Mouse (Mus musculus) heart, embryonic 13.5 days (tissue): ENCODE data around the gene Prr15l. TPM values are rescaled to one million over a fixed set of nuclear protein-coding genes. Genes with fewer than 3 reads are reported as not detected.

ENCODE experiments used
- ATAC-seq: fragments of 200-750 bp; cut with Nextera tagmentation; 2 replicates; pipeline ENCODE4 v1.8.0; 2017; ENCODE audit warnings: moderate TSS enrichment; ENCODE audit not compliant: insufficient number of reproducible peaks, low FRiP score, low TSS enrichment; ENCODE audit errors: extremely low read depth
- H3K27ac ChIP-seq: fragments of 300-500 bp; sonication (generic); replicated peaks from 2 replicates; pipeline ENCODE4 v1.5.1; 2015; ENCODE audit warnings: moderate library complexity, mild to moderate bottlenecking, inconsistent platforms
- H3K27me3 ChIP-seq: fragments of 300-500 bp; sonication (generic); replicated peaks from 2 replicates; pipeline ENCODE4 v1.6.1; 2015; ENCODE audit warnings: mild to moderate bottlenecking, inconsistent platforms
- H3K36me3 ChIP-seq: fragments of 300-500 bp; sonication (generic); 2 replicates; pipeline ENCODE4 v1.6.1; 2015; ENCODE audit warnings: mild to moderate bottlenecking, inconsistent platforms
- H3K4me1 ChIP-seq: fragments of 300-500 bp; sonication (generic); 2 replicates; pipeline ENCODE4 v1.6.1; 2015; ENCODE audit warnings: inconsistent platforms
- H3K4me2 ChIP-seq: fragments of 300-500 bp; sonication (generic); 2 replicates; pipeline ENCODE4 v1.6.1; 2015; ENCODE audit warnings: inconsistent platforms, mild to moderate bottlenecking, moderate library complexity
- H3K4me3 ChIP-seq: fragments of 300-500 bp; sonication (generic); 2 replicates; pipeline ENCODE4 v1.5.1; 2015; ENCODE audit warnings: moderate library complexity, mild to moderate bottlenecking, inconsistent platforms
- H3K9ac ChIP-seq: fragments of 300-500 bp; sonication (generic); 2 replicates; pipeline ENCODE4 v1.6.1; 2015; ENCODE audit warnings: inconsistent platforms, mild to moderate bottlenecking, moderate library complexity
- H3K9me3 ChIP-seq: fragments of 300-500 bp; sonication (generic); 2 replicates; pipeline ENCODE4 v1.6.1; 2016; ENCODE audit warnings: inconsistent platforms
- WGBS: fragments of 180-500 bp; shearing (Covaris S2); methylation state at CpG from one replicate; pipeline ENCODE4 v1.1.7; 2015; ENCODE audit warnings: mixed read lengths; 5-methylcytosine and 5-hydroxymethylcytosine counted together
- polyA plus RNA-seq: library from polyadenylated mRNA; unstranded; fragments of >200 nt; fragmentation: Nextera tagmentation; extraction: Ambion mirVana; gene quantifications from 2 replicates; pipeline ENCODE4 v1.2.1, GENCODE M21; 2015

Prr15l gene
- polyA plus RNA-seq, 1 experiment from 2014 or later, result 0.79 TPM

DNA sequence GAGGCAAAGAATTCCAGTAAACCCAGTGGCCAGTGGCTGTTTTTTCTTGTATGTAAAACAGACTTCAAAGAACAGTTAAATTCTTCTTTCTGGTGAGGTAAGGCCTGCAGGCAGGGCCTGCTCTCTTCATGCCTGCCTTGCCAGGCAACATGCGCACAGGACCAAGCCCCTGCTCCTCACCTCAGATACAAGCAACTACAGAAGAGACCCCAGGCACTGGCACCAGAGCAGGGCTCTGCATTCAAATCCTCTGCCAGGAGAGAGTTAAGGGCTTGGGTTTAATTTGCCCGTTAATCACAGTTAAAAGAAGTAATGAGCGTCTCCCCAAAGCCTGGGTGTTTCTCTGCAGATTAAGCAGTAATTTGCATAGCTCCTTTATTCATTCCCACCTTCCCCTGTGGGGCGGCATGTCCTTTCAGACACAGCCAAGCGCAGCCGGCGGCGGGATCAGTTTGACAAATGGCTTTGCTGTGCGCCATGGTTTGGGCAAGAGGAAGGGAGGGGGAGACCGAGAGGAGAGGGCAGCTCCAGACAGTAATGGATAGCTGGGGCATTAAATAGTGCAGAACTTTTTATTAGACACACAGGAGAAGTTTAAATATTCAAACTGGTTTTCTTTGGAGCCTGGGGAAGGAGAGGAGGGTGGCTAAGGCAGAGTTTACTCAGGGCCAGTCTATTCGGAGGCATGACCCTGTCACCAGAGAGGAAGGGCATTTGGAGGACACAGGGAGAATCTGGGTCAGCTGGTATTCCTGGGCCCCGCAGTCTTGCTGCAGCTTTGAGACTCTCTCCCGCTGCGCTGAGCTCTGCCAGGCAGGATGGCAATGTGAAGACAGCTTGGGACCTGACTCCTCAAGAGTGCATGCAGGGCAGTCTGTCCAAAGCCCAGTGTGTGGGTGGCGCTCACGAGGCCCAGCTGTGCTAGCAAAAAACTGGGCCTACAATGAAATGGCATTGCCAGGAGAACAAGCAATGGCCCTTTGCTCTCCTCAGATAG lies 25.0 kb upstream of the Prr15l start:
- Histone ChIP-seq H3K9ac (peak overlapping the region; percentile 65), H3K36me3 (peaks cover 6% of the 10 kb centered on the region), H3K27me3 (peaks cover 2% of the 10 kb centered on the region; the same call in 1 of the 2 replicates), H3K4me2 (no peak overlapping the region), H3K4me3 (no peak overlapping the region), H3K27ac (peak overlapping the region; percentile 38), H3K4me1 (peaks cover 40% of the 10 kb centered on the region), H3K9me3 (no peaks in the 10 kb centered on the region)
- 31% methylated on average over 16 of the region's 16 CpGs for WGBS
- ATAC-seq, result no peak

- H3K4me1 ChIP-seq, result peaks cover 38% of the 10 kb centered on the region
- peak overlapping the region; percentile 33; the same call in 1 of the 2 replicates for H3K4me2 ChIP-seq
- no peaks in the 10 kb centered on the region for H3K9me3 ChIP-seq
- peaks cover 6% of the 10 kb centered on the region; the same call in 1 of the 2 replicates for H3K27me3 ChIP-seq
- WGBS, result 18% methylated on average over 15 of the region's 15 CpGs
- H3K9ac ChIP-seq, result peak overlapping the region; percentile 59
- H3K27ac ChIP-seq, result peak overlapping the region; percentile 45
- no peak overlapping the region for H3K4me3 ChIP-seq
- peak; percentile 45; the same call in 1 of the 2 replicates for ATAC-seq
- peaks cover 36% of the 10 kb centered on the region for H3K36me3 ChIP-seq
Observed at GRCm38 (mm10) chr11:96906431-96907161, 21.3 kb upstream of the Prr15l start.

DNA sequence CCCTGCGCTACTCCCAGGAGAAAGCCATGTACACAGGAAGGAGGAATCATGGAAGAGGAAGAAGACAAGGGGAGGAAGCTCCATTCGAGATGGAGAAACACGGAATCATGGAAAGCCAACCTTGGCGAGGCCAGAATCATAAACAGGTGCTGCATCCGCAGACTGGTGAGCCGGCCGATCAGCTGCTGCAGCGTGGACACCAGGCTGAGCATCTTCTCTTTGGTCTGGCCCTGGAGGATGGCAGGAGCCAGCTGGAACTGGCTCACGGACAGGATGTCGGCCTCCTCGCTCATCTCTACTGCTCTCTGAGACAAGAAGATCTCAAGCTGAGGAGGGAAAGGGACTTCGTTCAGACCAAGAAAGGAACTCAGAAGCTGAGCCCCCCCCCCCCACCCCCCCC lies 19.3 kb upstream of the Prr15l start:
- Histone ChIP-seq H3K4me2 (no peak overlapping the region), H3K36me3 (peaks cover 38% of the 10 kb centered on the region), H3K4me1 (peaks cover 27% of the 10 kb centered on the region), H3K27me3 (peaks cover 6% of the 10 kb centered on the region; the same call in 1 of the 2 replicates), H3K9ac (no peak overlapping the region), H3K9me3 (no peaks in the 10 kb centered on the region), H3K4me3 (no peak overlapping the region), H3K27ac (no peak overlapping the region)
- 84% methylated on average over 12 of the region's 12 CpGs for WGBS
- no peak for ATAC-seq

DNA sequence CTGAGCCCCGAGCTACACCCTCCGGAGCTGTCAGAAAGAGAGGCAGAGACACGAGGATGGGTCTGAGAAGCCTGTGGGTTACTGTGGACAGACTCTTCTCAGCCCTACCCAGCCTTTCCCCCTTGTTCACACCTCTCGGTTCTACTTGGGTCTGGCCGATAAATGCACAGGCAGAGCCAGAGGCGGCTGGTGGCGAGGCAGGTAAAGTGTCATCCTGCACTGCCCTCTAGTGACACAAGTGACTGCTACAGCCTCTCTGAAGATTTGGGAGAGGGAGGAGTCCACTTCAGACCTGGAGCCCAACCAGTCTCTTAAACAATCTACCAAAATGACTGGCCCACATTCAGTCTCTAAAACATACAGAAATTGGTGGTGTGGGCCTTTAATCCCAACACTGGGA lies 17.9 kb upstream of the Prr15l start:
- Histone ChIP-seq H3K4me2 (no peak overlapping the region), H3K36me3 (peaks cover 38% of the 10 kb centered on the region), H3K4me3 (no peak overlapping the region), H3K27me3 (peaks cover 6% of the 10 kb centered on the region; the same call in 1 of the 2 replicates), H3K9me3 (no peaks in the 10 kb centered on the region), H3K4me1 (peaks cover 27% of the 10 kb centered on the region), H3K27ac (no peak overlapping the region), H3K9ac (0 out of 2 replicates have a peak overlapping the region, but pooled peaks have one; percentile 38)
- 22% methylated on average over 7 of the region's 7 CpGs for WGBS
- no peak for ATAC-seq

GRCm38 (mm10) chr11:96912682-96913081 lies 15.2 kb upstream of the Prr15l start:
- ATAC-seq, result no peak
- H3K4me2 ChIP-seq, result no peak overlapping the region
- WGBS, result 72% methylated on average over 11 of the region's 11 CpGs

DNA sequence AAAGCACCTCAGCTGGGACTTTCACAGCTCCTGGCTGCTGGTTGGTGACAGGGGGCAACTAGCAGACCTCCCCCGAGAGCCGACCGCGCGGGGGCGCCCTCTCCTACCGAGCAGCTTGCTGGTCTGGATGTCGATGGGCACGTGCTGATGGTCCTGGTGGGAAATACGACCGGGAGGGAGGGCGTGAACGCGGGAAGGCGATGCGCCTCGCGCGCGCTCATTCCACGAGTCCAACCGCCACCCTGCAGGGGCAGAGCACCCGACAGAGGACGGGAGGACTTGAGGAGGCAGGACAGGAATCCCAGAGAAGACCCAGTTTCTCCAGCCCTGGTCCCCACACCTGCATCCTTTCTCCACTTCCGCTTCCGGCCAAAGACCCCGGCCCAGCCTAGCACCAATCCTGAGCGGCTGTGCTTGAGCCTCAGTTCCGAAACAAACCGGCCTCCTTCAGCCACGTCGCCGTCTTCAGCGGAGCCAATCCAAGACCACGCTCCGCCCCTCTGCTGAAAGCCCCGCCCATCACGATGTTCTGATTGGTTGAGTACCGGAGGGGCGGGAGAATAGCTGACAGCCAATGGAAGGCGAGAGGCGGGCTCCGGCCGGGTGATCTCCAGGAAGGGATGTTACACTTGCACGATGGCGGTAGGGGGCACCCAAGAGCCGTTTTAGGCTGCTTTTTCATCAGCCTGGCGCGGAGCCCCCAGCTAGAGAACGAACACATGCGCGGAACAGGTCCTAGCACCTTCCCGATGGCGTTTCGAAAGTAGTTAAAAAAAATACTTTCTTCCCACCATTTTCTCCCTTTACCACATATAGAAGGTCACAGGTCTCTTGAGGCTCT lies 11.6 kb upstream of the Prr15l start, which contains the start of gene Cdk5rap3:
TSS of gene Cdk5rap3 (minus strand) at position 453 of the 841 bp plus-strand sequence.
- Histone ChIP-seq H3K4me1 (peaks cover 24% of the 10 kb centered on the region), H3K9me3 (no peaks in the 10 kb centered on the region), H3K36me3 (peaks cover 6% of the 10 kb centered on the region), H3K4me3 (peak within 1 kb of the TSS; percentile 83), H3K27me3 (no peaks in the 10 kb centered on the region; the same call in 1 of the 2 replicates), H3K4me2 (peak within 1 kb of the TSS; percentile 94), H3K27ac (peak within 1 kb of the TSS; percentile 70), H3K9ac (peak within 1 kb of the TSS; percentile 88)
- peak; percentile 96 for ATAC-seq
- under 1% methylated on average over 55 of the region's 55 CpGs for WGBS

More at GRCm38 (mm10) chr11:96912682-96913081, 15.2 kb upstream of the Prr15l start:
- Histone ChIP-seq H3K4me3 (no peak overlapping the region), H3K4me1 (peaks cover 17% of the 10 kb centered on the region), H3K36me3 (peaks cover 35% of the 10 kb centered on the region), H3K9me3 (no peaks in the 10 kb centered on the region), H3K9ac (peak overlapping the region; percentile 1; the same call in 1 of the 2 replicates), H3K27ac (no peak overlapping the region), H3K27me3 (peaks cover 6% of the 10 kb centered on the region; the same call in 1 of the 2 replicates)

GRCm38 (mm10) chr11:96916885-96917396 lies 11.0 kb upstream of the Prr15l start:
- peak overlapping the region; percentile 69 for H3K4me2 ChIP-seq
- H3K4me1 ChIP-seq, result peaks cover 24% of the 10 kb centered on the region
- 25% methylated on average over 13 of the region's 13 CpGs for WGBS
- H3K27ac ChIP-seq, result peak overlapping the region; percentile 48; the same call in 1 of the 2 replicates
- ATAC-seq, result no peak
- H3K9ac ChIP-seq, result peak overlapping the region; percentile 74
- H3K27me3 ChIP-seq, result no peaks in the 10 kb centered on the region; the same call in 1 of the 2 replicates
- no peaks in the 10 kb centered on the region; the same call in 1 of the 2 replicates for H3K36me3 ChIP-seq
- H3K4me3 ChIP-seq, result peak overlapping the region; percentile 83
- no peaks in the 10 kb centered on the region for H3K9me3 ChIP-seq

- WGBS, result 67% methylated on average over 6 of the region's 6 CpGs
- peaks cover 24% of the 10 kb centered on the region for H3K4me1 ChIP-seq
- H3K4me2 ChIP-seq, result peak overlapping the region; percentile 69
- peak overlapping the region; percentile 74 for H3K9ac ChIP-seq
- no peak for ATAC-seq
- H3K27me3 ChIP-seq, result no peaks in the 10 kb centered on the region; the same call in 1 of the 2 replicates
- no peaks in the 10 kb centered on the region for H3K9me3 ChIP-seq
- no peaks in the 10 kb centered on the region for H3K36me3 ChIP-seq
- H3K27ac ChIP-seq, result peak overlapping the region; percentile 48; the same call in 1 of the 2 replicates
- no peak overlapping the region for H3K4me3 ChIP-seq
Observed at GRCm38 (mm10) chr11:96917415-96917814, 10.5 kb upstream of the Prr15l start.

DNA sequence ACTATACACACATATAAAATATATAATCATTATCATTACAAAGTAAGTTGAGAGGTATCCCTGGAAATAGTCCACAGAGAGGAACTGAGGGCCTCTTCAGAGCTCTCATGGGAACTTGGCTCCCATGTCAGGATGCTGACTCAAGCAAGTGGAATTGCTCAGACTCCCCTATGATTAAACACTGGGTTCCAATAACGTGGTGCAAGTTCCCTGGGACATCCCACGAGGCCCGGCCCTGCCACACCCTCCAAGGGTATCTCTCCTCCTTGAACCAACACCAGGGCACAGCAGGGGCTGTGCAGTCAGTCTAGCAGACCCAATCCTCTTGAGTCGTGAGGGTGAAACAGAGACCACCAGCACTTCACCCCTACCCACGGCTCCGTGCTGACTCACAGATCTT lies 8.9 kb upstream of the Prr15l start:
- Histone ChIP-seq H3K9ac (no peak overlapping the region), H3K9me3 (no peaks in the 10 kb centered on the region), H3K4me3 (no peak overlapping the region), H3K4me2 (no peak overlapping the region), H3K27ac (no peak overlapping the region), H3K4me1 (peaks cover 24% of the 10 kb centered on the region), H3K36me3 (no peaks in the 10 kb centered on the region), H3K27me3 (no peaks in the 10 kb centered on the region; the same call in 1 of the 2 replicates)
- 36% methylated on average over 6 of the region's 6 CpGs for WGBS
- ATAC-seq, result no peak

- H3K27me3 ChIP-seq, result peaks cover 30% of the 10 kb centered on the region
- no peak overlapping the region for H3K27ac ChIP-seq
- WGBS, result 73% methylated on average over 11 of the region's 11 CpGs
- no peaks in the 10 kb centered on the region for H3K36me3 ChIP-seq
- H3K9me3 ChIP-seq, result no peaks in the 10 kb centered on the region
- H3K9ac ChIP-seq, result no peak overlapping the region
- no peak overlapping the region for H3K4me3 ChIP-seq
- H3K4me1 ChIP-seq, result peaks cover 6% of the 10 kb centered on the region; the same call in 1 of the 2 replicates
- no peak overlapping the region for H3K4me2 ChIP-seq
- no peak for ATAC-seq
Observed at GRCm38 (mm10) chr11:96924861-96925260, 3.0 kb upstream of the Prr15l start.
